Mouse (Mus musculus) cerebellum, postnatal 14 days (tissue): ENCODE measurements at regions not wholly inside any gene's neighbourhood (a gene's known extent, or its start where the extent isn't known, plus 50 kb on each side); places are given as distances from the start of the nearest gene placed in this dataset.

Source experiments
- DNase-seq, 2 experiments: peaks; one replicate each; pipeline ENCODE4 v3.0.0; 2021; ENCODE audit warnings: mixed read lengths in 2 of 2

DNA sequence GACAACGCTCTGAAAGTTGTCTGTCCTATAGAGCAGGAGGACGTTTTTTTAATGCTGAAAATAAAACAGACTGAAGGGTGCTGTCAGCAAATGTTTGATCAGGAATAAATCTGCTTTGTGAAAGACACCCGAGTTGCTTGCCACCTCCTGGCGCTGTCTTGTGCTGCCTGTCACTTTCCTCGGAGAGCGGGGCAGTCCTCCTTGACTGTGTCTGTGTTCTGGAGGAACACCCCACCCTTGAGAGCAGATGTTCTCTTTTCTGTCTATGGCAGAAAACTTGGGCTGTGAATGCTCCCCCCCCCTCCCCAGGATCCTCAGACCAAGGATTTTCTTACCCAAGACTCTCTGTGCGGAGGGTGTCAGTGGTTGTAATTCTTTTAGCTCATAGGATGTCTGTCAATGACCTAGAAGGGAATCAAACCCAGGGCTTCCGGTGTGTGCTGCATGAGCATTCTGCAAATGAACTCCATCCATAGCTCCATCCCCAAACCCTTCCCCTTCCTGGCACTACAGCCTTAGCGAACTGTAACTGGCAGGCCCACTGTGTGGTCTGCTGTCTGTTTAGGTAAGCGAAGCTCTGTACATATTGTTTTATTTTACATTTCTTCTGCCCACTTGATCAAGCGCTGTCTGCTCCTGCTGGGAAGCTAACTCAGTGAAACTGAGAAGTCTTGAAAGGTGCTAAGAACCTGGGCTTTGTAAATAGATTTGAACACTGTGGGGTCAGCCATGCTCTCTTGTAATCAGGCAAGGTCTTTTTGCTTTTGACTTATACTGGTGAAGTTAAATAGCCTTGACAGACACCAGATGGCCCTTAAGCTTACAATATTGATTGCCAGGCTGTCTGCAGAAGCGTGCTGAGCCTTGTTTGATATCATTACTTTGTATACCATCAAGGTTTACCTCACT lies 53.0 kb upstream of the Bach1 start:
- DNase-seq, result peak; percentile 9 to 40

GRCm38 (mm10) chr16:87646435-87647062 lies 52.2 kb upstream of the Bach1 start:
- no peak for DNase-seq
